Mouse (Mus musculus) neural tube, embryonic 13.5 days (tissue): ENCODE results near the gene Cdpf1. TPM values are rescaled to one million over a fixed set of nuclear protein-coding genes. Genes with fewer than 3 reads are reported as not detected.
A peak's percentile ranks its signal among the peaks of the same experiment; 100 is the strongest.

ENCODE experiments used
- ATAC-seq: fragments of 200-750 bp; cut with Nextera tagmentation; 2 replicates; pipeline ENCODE4 v1.8.0; 2017; ENCODE audit warnings: low read depth, mild to moderate bottlenecking, moderate TSS enrichment, moderate library complexity
- H3K27ac ChIP-seq: fragments of 300-500 bp; sonication (generic); replicated peaks from 2 replicates; pipeline ENCODE4 v1.5.1; 2015; ENCODE audit warnings: moderate library complexity, mild to moderate bottlenecking, inconsistent platforms
- H3K27me3 ChIP-seq: fragments of 300-500 bp; sonication (generic); 2 replicates; pipeline ENCODE4 v1.6.1; 2015; ENCODE audit warnings: mild to moderate bottlenecking, inconsistent platforms
- H3K36me3 ChIP-seq: fragments of 300-500 bp; sonication (generic); 2 replicates; pipeline ENCODE4 v1.6.1; 2015; ENCODE audit warnings: mild to moderate bottlenecking, inconsistent platforms
- H3K4me1 ChIP-seq: fragments of 300-500 bp; sonication (generic); replicated peaks from 2 replicates; pipeline ENCODE4 v1.6.1; 2015; ENCODE audit warnings: inconsistent platforms
- H3K4me2 ChIP-seq: fragments of 300-500 bp; sonication (generic); 2 replicates; pipeline ENCODE4 v1.6.1; 2015; ENCODE audit warnings: inconsistent platforms, mild to moderate bottlenecking, moderate library complexity
- H3K4me3 ChIP-seq: fragments of 300-500 bp; sonication (generic); 2 replicates; pipeline ENCODE4 v1.5.1; 2015; ENCODE audit warnings: mild to moderate bottlenecking, inconsistent platforms
- H3K9ac ChIP-seq: fragments of 300-500 bp; sonication (generic); 2 replicates; pipeline ENCODE4 v1.6.1; 2015; ENCODE audit warnings: moderate library complexity, mild to moderate bottlenecking, inconsistent platforms
- H3K9me3 ChIP-seq: fragments of 300-500 bp; sonication (generic); 2 replicates; pipeline ENCODE4 v1.6.1; 2016; ENCODE audit warnings: inconsistent platforms
- WGBS: fragments of 180-500 bp; shearing (Covaris S2); methylation state at CpG from one replicate; pipeline ENCODE4 v1.1.7; 2015; 5-methylcytosine and 5-hydroxymethylcytosine counted together
- polyA plus RNA-seq: library from polyadenylated mRNA; unstranded; fragments of >200 nt; fragmentation: Nextera tagmentation; extraction: Ambion mirVana; gene quantifications from 2 replicates; pipeline ENCODE4 v1.2.1, GENCODE M21; 2015

Gene Cdpf1
- polyA plus RNA-seq, 1 experiment from 2014 or later, result 21.0 TPM

DNA sequence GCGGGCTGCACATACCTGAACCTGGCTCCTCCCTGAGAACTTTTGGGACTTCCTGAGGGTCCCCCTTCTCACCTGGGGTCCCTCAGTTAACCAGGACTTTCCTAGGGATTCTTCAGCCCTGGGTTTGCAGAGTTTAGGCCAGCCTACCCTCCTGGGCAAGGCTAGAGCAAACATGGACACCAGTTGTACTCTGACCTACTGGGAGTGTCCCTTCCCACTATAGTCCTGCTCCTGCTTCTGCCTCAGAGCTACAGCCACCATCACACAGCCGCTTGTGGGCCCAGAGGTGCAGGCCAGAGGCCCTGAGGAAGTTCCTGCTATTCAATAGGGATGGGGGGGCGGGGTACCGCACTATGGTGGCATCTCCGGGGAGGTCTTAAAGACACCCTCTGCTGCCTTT, 18.0 kb upstream of the Cdpf1 start:
- no peak for ATAC-seq
- WGBS, result 78% methylated on average over 5 of the region's 5 CpGs
- Histone ChIP-seq H3K4me3 (no peak overlapping the region), H3K9me3 (no peaks in the 10 kb centered on the region), H3K4me2 (no peak overlapping the region), H3K27me3 (no peaks in the 10 kb centered on the region), H3K4me1 (peaks cover 12% of the 10 kb centered on the region), H3K9ac (no peak overlapping the region), H3K27ac (no peak overlapping the region), H3K36me3 (no peaks in the 10 kb centered on the region)

DNA sequence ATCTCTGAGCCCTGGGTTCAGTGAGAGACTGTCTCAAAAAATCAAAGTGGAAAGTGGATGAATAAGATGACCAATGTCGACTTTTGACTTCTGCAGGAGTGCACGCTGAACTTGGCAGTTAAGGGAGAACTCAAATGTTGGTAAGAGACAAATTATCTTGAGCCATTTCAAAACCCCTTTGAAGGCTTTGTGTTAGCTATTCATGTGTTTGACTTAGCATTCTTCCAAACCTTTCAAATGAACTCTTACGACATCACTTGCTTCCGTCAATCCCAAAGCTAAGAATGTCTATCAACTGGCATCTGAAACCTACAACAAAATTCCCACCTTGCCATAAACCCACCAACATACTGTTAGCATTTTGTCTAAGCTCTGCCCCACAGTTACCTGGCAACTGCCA, 16.6 kb upstream of the Cdpf1 start:
- H3K36me3 ChIP-seq, result no peaks in the 10 kb centered on the region
- H3K4me2 ChIP-seq, result no peak overlapping the region
- no peak overlapping the region for H3K9ac ChIP-seq
- H3K4me1 ChIP-seq, result peaks cover 12% of the 10 kb centered on the region
- no peaks in the 10 kb centered on the region for H3K9me3 ChIP-seq
- 86% methylated on average over 4 of the region's 4 CpGs for whole genome bisulfite sequencing
- H3K27ac ChIP-seq, result no peak overlapping the region
- no peak for ATAC-seq
- H3K27me3 ChIP-seq, result 0 out of 2 replicates have a peak, but pooled peaks cover 6% of the 10 kb centered on the region
- no peak overlapping the region for H3K4me3 ChIP-seq

DNA sequence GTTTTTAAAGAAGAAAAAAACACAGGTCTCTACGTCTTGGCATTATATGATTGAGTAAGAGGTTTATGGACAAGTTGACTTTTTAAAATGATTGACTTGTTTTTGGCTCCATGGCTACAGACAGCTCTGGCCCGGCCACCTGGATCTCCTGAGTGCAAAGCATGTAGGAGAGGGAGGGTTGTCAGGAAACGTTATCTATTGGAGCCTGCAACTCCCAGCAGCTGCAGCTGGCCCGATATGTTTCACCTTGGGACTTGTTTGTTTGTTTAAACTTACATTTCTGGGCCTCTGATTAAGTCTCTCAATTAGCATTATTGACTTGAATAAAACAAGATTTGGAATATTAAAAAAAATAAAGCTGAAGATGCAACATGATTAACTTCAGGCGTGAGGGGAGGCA, 15.2 kb upstream of the Cdpf1 start:
- Histone ChIP-seq H3K4me3 (no peak overlapping the region), H3K27me3 (peaks cover 14% of the 10 kb centered on the region), H3K36me3 (no peaks in the 10 kb centered on the region), H3K27ac (no peak overlapping the region), H3K9me3 (no peaks in the 10 kb centered on the region), H3K4me2 (no peak overlapping the region), H3K9ac (no peak overlapping the region), H3K4me1 (peaks cover 6% of the 10 kb centered on the region)
- ATAC-seq, result no peak
- WGBS, result 81% methylated on average over 5 of the region's 5 CpGs

DNA sequence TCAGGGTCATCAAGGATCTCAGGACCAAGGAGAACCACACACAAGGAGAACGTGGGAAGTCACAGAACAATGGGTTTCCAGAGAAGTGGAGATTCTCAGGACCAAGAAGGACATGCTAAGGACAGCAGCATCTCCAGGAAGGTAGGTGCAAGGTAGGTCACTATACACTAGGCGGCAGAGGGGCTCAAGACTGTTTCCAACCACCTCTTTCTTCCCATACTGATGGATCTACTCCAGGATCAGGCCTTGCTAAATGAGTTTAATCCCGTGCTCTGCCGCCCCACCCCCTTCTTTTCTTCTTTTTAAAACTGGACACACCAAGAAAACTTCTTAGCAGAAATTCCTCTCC, 10.5 kb upstream of the Cdpf1 start:
- 15% methylated on average over 4 of the region's 4 CpGs for WGBS
- Histone ChIP-seq H3K36me3 (no peaks in the 10 kb centered on the region), H3K4me1 (peaks cover 11% of the 10 kb centered on the region), H3K9ac (peak overlapping the region; percentile 76), H3K4me2 (peak overlapping the region; percentile 88), H3K27ac (no peak overlapping the region), H3K4me3 (peak overlapping the region; percentile 48), H3K27me3 (peaks cover 30% of the 10 kb centered on the region), H3K9me3 (peaks cover 18% of the 10 kb centered on the region)
- ATAC-seq, result 0 out of 2 replicates have a peak, but pooled peaks have one; percentile 59

DNA sequence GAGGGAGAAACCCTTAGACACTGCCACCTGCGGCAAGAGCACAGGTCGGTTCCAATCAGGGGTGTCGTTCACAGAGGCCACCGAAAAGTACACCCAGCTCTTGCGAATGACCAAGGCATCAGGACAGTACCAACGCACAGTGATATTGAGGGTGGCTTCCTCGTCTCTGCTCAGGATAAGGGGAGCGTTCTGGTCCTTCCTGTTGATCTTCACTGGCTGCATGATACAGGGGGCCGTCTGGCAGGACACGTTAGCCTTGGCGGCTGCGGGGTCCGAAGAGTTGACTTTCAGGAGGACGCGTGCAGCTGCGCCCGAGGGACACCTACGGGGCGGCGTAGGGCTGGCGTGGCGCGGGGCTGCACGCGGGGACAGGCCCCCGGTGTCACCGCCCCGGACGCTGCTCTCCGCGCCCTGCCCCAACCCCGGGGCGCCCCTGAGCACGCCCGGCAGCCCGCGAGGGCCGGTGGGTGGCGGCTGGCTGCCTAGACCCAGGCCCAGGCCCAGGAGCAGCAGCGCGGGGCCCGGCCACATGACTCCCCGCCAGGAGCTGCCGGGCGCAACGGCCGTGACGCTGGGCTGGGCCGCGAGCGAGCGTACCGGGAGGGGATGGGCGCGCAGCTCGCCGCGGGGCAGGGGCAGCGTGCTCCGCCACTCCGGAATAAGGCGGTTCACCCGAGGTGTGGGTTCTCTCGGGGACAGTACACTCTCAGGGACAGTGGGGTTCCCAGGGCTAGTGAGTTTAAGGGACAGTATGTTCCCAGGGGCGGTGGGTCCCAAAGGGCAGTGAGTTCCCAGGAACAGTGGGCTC, 9.9 kb upstream of the Cdpf1 start, which contains the start of gene Pkdrej:
Gene Pkdrej, minus strand, starts transcription at position 532 of the 808 bp plus-strand sequence.
- peaks cover 11% of the 10 kb centered on the region for H3K4me1 ChIP-seq
- H3K27ac ChIP-seq, result no peak within 1 kb of the TSS
- whole genome bisulfite sequencing, result 2% methylated on average over 64 of the region's 65 CpGs
- ATAC-seq, result peak; percentile 86
- H3K9ac ChIP-seq, result peak within 1 kb of the TSS; percentile 76
- peak within 1 kb of the TSS; percentile 88 for H3K4me2 ChIP-seq
- H3K4me3 ChIP-seq, result peak within 1 kb of the TSS; percentile 48
- H3K36me3 ChIP-seq, result no peaks in the 10 kb centered on the region
- H3K27me3 ChIP-seq, result peaks cover 30% of the 10 kb centered on the region
- peaks cover 18% of the 10 kb centered on the region for H3K9me3 ChIP-seq

DNA sequence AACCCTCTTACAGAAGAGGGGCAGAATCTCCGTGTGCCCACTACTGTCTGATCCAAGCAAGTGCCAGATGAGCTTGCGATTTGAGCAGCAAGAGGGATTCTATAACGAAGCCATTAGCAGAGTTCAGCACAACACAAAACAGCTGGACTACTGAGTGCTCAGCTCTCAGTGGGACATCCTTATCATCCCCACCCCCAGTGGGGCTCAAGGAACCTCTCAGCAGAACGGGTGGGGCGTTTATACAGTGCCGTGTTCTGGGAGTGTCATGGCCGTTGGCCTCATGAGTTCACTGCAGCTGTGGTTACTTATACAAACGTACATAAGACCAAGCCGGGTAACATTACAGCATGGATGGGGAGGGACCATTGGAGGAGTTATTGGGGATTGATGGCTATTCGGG, 1.9 kb upstream of the Cdpf1 start:
- Histone ChIP-seq H3K9ac (no peak overlapping the region), H3K4me1 (peaks cover 17% of the 10 kb centered on the region)

GRCm38 (mm10) chr15:85810806-85811521, 533 bp downstream of the Cdpf1 start:
- Histone ChIP-seq H3K27me3 (no peaks in the 10 kb centered on the region), H3K4me1 (peaks cover 17% of the 10 kb centered on the region), H3K4me3 (peak overlapping the region; percentile 82), H3K36me3 (no peaks in the 10 kb centered on the region), H3K9ac (peak overlapping the region; percentile 85), H3K27ac (peak overlapping the region; percentile 91), H3K4me2 (peak overlapping the region; percentile 89), H3K9me3 (no peaks in the 10 kb centered on the region)
- peak; percentile 92 for ATAC-seq
- 4% methylated on average over 36 of the region's 36 CpGs for WGBS

More for the DNA sequence above, 1.9 kb upstream of the Cdpf1 start:
- no peak for ATAC-seq
- Histone ChIP-seq H3K4me3 (no peak overlapping the region), H3K9me3 (peaks cover 12% of the 10 kb centered on the region), H3K36me3 (no peaks in the 10 kb centered on the region), H3K27ac (no peak overlapping the region), H3K4me2 (no peak overlapping the region), H3K27me3 (no peaks in the 10 kb centered on the region)
- WGBS, result 80% methylated on average over 10 of the region's 10 CpGs

- Histone ChIP-seq H3K4me3 (peak overlapping the region; percentile 82), H3K36me3 (no peaks in the 10 kb centered on the region), H3K9me3 (no peaks in the 10 kb centered on the region), H3K9ac (peak overlapping the region; percentile 85), H3K27ac (peak overlapping the region; percentile 91), H3K4me2 (peak overlapping the region; percentile 89), H3K4me1 (peaks cover 17% of the 10 kb centered on the region), H3K27me3 (no peaks in the 10 kb centered on the region)
- ATAC-seq, result no peak
- WGBS, result 91% methylated on average over 5 of the region's 5 CpGs
These were observed 1.1 kb downstream of the Cdpf1 start for GRCm38 (mm10) chr15:85810462-85810805.

GRCm38 (mm10) chr15:85809091-85809490, 2.4 kb downstream of the Cdpf1 start:
- no peak overlapping the region for H3K4me2 ChIP-seq
- H3K27me3 ChIP-seq, result no peaks in the 10 kb centered on the region
- no peak overlapping the region for H3K4me3 ChIP-seq
- no peak overlapping the region for H3K9ac ChIP-seq
- 90% methylated on average over 12 of the region's 12 CpGs for WGBS
- H3K9me3 ChIP-seq, result no peaks in the 10 kb centered on the region
- ATAC-seq, result no peak
- peaks cover 17% of the 10 kb centered on the region for H3K4me1 ChIP-seq
- H3K27ac ChIP-seq, result no peak overlapping the region
- H3K36me3 ChIP-seq, result no peaks in the 10 kb centered on the region

DNA sequence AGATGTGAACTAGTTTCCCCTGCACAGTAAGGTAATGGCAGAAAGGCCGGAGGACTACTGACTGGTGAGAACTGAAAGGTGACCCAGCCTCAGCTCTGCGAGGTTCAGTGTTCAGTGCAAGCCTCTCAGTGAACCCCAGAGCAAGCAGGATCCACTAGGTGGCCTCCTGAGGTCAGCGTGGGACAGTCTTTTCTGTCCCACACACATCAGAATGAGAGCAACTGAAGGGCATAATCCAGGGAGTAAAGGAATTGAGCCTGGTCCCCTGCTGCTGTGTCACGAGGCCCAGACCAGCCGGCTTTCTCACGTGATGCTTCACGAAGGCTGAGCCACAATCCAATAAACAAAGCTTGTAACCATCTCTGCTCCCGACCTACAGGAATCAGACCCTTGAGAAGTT, 3.1 kb downstream of the Cdpf1 start:
- H3K9me3 ChIP-seq, result no peaks in the 10 kb centered on the region
- H3K4me1 ChIP-seq, result peaks cover 17% of the 10 kb centered on the region
- WGBS, result 62% methylated on average over 8 of the region's 8 CpGs
- H3K9ac ChIP-seq, result no peak overlapping the region
- no peak overlapping the region for H3K4me3 ChIP-seq
- no peak for ATAC-seq
- H3K4me2 ChIP-seq, result no peak overlapping the region
- H3K27ac ChIP-seq, result no peak overlapping the region
- H3K36me3 ChIP-seq, result no peaks in the 10 kb centered on the region
- no peaks in the 10 kb centered on the region for H3K27me3 ChIP-seq

DNA sequence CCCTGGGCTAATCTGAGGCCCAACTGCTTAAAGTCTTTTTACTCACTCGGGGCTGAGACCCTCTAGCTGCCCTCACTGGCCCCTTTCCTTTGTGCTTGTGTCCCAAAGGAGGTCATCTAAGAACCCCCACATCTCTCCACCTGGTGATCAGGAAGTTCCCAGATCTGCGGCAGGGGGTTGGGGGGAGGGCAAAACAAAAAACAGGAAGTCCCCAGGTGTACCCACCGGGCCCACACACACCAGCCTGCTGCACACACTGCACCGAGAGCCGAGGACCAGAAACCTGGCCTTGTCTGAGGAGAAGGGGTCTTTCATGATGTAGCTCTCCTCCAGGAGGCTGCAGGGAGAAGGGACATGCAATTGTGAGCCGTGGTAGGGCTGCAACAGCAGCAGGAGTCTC, 3.5 kb downstream of the Cdpf1 start:
- Histone ChIP-seq H3K9ac (no peak overlapping the region), H3K36me3 (no peaks in the 10 kb centered on the region), H3K9me3 (no peaks in the 10 kb centered on the region), H3K4me3 (no peak overlapping the region), H3K27ac (no peak overlapping the region), H3K4me1 (peaks cover 17% of the 10 kb centered on the region), H3K4me2 (no peak overlapping the region), H3K27me3 (no peaks in the 10 kb centered on the region)
- WGBS, result 79% methylated on average over 6 of the region's 6 CpGs
- no peak for ATAC-seq

DNA sequence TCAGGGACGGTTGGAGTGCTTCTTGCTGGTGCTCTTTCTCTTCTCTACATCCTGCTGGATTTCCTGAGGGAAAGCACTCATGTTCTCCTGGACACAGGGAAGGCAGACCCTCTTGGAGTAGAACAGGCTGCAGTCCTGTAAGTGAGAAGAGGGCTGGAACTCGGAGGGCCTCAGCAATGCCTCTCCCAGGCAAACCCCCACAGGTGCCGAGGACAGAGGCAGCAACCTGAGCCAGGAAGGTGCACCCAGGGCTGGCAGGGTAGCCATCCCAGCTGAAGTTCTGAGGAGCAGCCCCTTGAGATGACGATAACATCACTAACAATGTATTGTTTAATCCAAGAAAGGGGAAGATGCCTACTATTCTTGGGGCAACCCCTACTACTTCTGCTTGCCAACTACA, 4.1 kb downstream of the Cdpf1 start:
- 91% methylated on average over 4 of the region's 4 CpGs for WGBS
- no peak overlapping the region for H3K9ac ChIP-seq

More for the DNA sequence above, 4.1 kb downstream of the Cdpf1 start:
- Histone ChIP-seq H3K9me3 (no peaks in the 10 kb centered on the region), H3K4me1 (peaks cover 17% of the 10 kb centered on the region), H3K27me3 (no peaks in the 10 kb centered on the region), H3K36me3 (no peaks in the 10 kb centered on the region), H3K27ac (no peak overlapping the region), H3K4me3 (no peak overlapping the region), H3K4me2 (no peak overlapping the region)
- ATAC-seq, result no peak
